Mouse (Mus musculus) hindbrain, postnatal 0 days (tissue): Measurements from ENCODE around the gene Dab1. TPM values are rescaled to one million over a fixed set of nuclear protein-coding genes. Genes with fewer than 3 reads are reported as not detected.

Experiments
- ATAC-seq: fragments of 200-750 bp; cut with Nextera tagmentation; 2 replicates; pipeline ENCODE4 v1.8.0; 2017; ENCODE audit warnings: mild to moderate bottlenecking, moderate TSS enrichment, moderate library complexity
- DNase-seq: peaks from one replicate; pipeline ENCODE4 v3.0.0-alpha.2; 2015; ENCODE audit warnings: low spot score
- H3K27ac ChIP-seq: fragments of 300-500 bp; sonication (generic); 2 replicates; pipeline ENCODE4 v1.5.1; 2014; ENCODE audit warnings: mild to moderate bottlenecking
- H3K27me3 ChIP-seq: fragments of 300-500 bp; sonication (generic); 2 replicates; pipeline ENCODE4 v1.6.1; 2014; ENCODE audit warnings: low read length, mixed read lengths; ENCODE audit not compliant: insufficient read depth
- H3K36me3 ChIP-seq: fragments of 300-500 bp; sonication (generic); 2 replicates; pipeline ENCODE4 v1.6.1; 2014; ENCODE audit warnings: low read length, mixed read lengths; ENCODE audit not compliant: insufficient read depth
- H3K4me1 ChIP-seq: fragments of 300-500 bp; sonication (generic); 2 replicates; pipeline ENCODE4 v1.6.1; 2014; ENCODE audit warnings: antibody characterized with exemption, low read length, mixed read lengths; ENCODE audit not compliant: insufficient read depth
- H3K4me2 ChIP-seq: fragments of 300-500 bp; sonication (generic); 2 replicates; pipeline ENCODE4 v1.6.1; 2014; ENCODE audit warnings: low read depth, mild to moderate bottlenecking, low read length, moderate library complexity, mixed read lengths
- H3K4me3 ChIP-seq: fragments of 300-500 bp; sonication (generic); 2 replicates; pipeline ENCODE4 v1.5.1; 2014; ENCODE audit warnings: low read length
- H3K9ac ChIP-seq: fragments of 300-500 bp; sonication (generic); replicated peaks from 2 replicates; pipeline ENCODE4 v1.6.1; 2014; ENCODE audit warnings: mild to moderate bottlenecking, low read length, moderate library complexity, mixed read lengths
- H3K9me3 ChIP-seq: fragments of 300-500 bp; sonication (generic); 2 replicates; pipeline ENCODE4 v1.6.1; 2016; ENCODE audit warnings: low read length, mixed read lengths
- CTCF ChIP-seq: IDR thresholded peaks from 2 replicates; pipeline ENCODE4 v1.5.1; 2016; ENCODE audit warnings: antibody characterized with exemption, control low read depth, low read depth
- WGBS: fragments of 180-500 bp; shearing (Covaris S2); extraction: QIAGEN DNeasy Blood & Tissue Kit; methylation state at CpG from one replicate; pipeline ENCODE4 v1.1.7; 2014; 5-methylcytosine and 5-hydroxymethylcytosine counted together
- polyA plus RNA-seq: library from polyadenylated mRNA; unstranded; fragments of >200 nt; fragmentation: Nextera tagmentation; extraction: Ambion mirVana; gene quantifications from 2 replicates; pipeline ENCODE4 v1.2.1, GENCODE M21; 2015
- total RNA-seq: library from RNA; depleted of rRNA; stranded (reverse); fragments of >200 nt; gene quantifications from 2 replicates; pipeline ENCODE4 v1.2.3, GENCODE M21; 2014

Dab1 gene
- total and polyA plus RNA-seq, 2 experiments from 2014 or later = 38.2 to 76.2 TPM

GRCm38 (mm10) chr4:103929631-103930030 is 310.5 kb downstream of the Dab1 start:
- Histone ChIP-seq H3K27me3 (no peaks in the 10 kb centered on the region), H3K36me3 (no peaks in the 10 kb centered on the region), H3K4me1 (no peaks in the 10 kb centered on the region), H3K4me3 (no peak overlapping the region), H3K4me2 (no peak overlapping the region), H3K9ac (no peak overlapping the region), H3K27ac (no peak overlapping the region), H3K9me3 (no peaks in the 10 kb centered on the region)
- DNase-seq = no peak
- no peak for TF ChIP-seq CTCF
- ATAC-seq = no peak

- Histone ChIP-seq H3K36me3 (no peaks in the 10 kb centered on the region), H3K4me1 (no peaks in the 10 kb centered on the region), H3K27ac (no peak overlapping the region; the same call in 1 of the 2 replicates), H3K4me2 (no peak overlapping the region), H3K9me3 (no peaks in the 10 kb centered on the region), H3K4me3 (no peak overlapping the region), H3K9ac (no peak overlapping the region), H3K27me3 (no peaks in the 10 kb centered on the region)
- DNase-seq = no peak
- no peak for TF ChIP-seq CTCF
- peak; percentile 38; the same call in 1 of the 2 replicates for ATAC-seq
- 73% methylated on average over 3 of the region's 3 CpGs for WGBS
Measured at GRCm38 (mm10) chr4:103934364-103934763, 315.2 kb downstream of the Dab1 start.

DNA sequence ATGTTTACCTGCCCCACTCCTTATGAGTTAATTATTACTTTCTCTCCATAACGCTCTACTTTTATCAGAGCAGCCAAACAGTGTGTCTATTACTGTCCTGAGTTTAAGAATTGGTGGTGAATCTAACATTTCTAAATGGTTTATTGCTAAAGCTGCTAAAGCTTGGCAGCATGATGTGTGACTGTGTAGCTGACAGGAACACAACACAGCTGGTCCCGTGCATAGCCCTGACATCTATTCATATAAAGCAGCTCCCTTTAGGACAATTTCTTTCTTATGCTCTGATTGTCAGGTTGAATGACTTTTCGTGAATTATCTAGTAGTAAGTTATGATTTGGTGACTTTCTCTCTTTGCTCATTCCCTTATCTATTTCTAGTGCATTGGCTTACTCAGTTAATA is 329.1 kb downstream of the Dab1 start:
- no peak overlapping the region for H3K27ac ChIP-seq
- no peak for TF ChIP-seq CTCF
- DNase-seq (no peak), ATAC-seq (no peak)
- H3K9me3 ChIP-seq = no peaks in the 10 kb centered on the region
- H3K4me1 ChIP-seq = no peaks in the 10 kb centered on the region
- WGBS = 60% methylated on average over 3 of the region's 3 CpGs
- H3K36me3 ChIP-seq = no peaks in the 10 kb centered on the region
- H3K9ac ChIP-seq = no peak overlapping the region
- no peak overlapping the region for H3K4me3 ChIP-seq
- H3K4me2 ChIP-seq = no peak overlapping the region
- H3K27me3 ChIP-seq = no peaks in the 10 kb centered on the region

GRCm38 (mm10) chr4:103953652-103954220 is 334.6 kb downstream of the Dab1 start:
- DNase-seq = no peak
- no peaks in the 10 kb centered on the region for H3K36me3 ChIP-seq
- no peak for TF ChIP-seq CTCF

GRCm38 (mm10) chr4:103961134-103962049 is 342.2 kb downstream of the Dab1 start:
- Histone ChIP-seq H3K4me2 (no peak overlapping the region), H3K4me1 (0 out of 2 replicates have a peak, but pooled peaks cover 3% of the 10 kb centered on the region), H3K36me3 (no peaks in the 10 kb centered on the region), H3K27me3 (no peaks in the 10 kb centered on the region), H3K9ac (no peak overlapping the region), H3K4me3 (no peak overlapping the region), H3K9me3 (no peaks in the 10 kb centered on the region), H3K27ac (0 out of 2 replicates have a peak overlapping the region, but pooled peaks have one; percentile 11)
- peak; percentile 9 for DNase-seq
- 45% methylated on average over 7 of the region's 7 CpGs for WGBS
- peak; percentile 55; the same call in 1 of the 2 replicates for ATAC-seq
- TF ChIP-seq CTCF = no peak

More at GRCm38 (mm10) chr4:103953652-103954220, 334.6 kb downstream of the Dab1 start:
- Histone ChIP-seq H3K27me3 (no peaks in the 10 kb centered on the region), H3K4me1 (no peaks in the 10 kb centered on the region), H3K9me3 (no peaks in the 10 kb centered on the region), H3K27ac (no peak overlapping the region), H3K4me3 (no peak overlapping the region), H3K4me2 (no peak overlapping the region), H3K9ac (no peak overlapping the region)
- no peak for ATAC-seq
- WGBS = 25% methylated on average over 9 of the region's 9 CpGs

DNA sequence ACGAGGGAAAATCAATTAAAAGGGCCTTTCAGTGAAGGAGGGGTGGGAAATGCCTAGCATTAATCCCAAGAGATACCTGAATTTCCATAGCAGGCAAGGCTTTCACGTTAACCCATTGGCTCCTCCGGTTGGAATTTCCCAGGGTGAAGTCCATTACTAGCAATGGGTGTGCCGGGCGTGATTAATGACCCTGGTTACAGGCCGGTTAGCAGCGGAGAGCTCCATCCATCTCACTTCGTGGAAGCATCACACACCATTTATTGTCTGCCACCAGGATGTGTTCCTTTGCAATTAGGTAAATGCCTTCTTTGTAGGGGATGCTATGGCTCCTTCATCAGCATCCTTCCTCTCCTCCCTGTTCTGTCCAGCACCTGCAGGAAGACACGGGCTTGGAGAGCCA is 350.7 kb downstream of the Dab1 start:
- no peak overlapping the region for H3K27ac ChIP-seq
- DNase-seq = no peak
- WGBS = 62% methylated on average over 9 of the region's 9 CpGs

GRCm38 (mm10) chr4:103974536-103974935 is 355.4 kb downstream of the Dab1 start:
- ATAC-seq = no peak
- WGBS = 55% methylated on average over 2 of the region's 2 CpGs

More for the DNA sequence above, 350.7 kb downstream of the Dab1 start:
- no peaks in the 10 kb centered on the region for H3K9me3 ChIP-seq
- H3K4me1 ChIP-seq = no peaks in the 10 kb centered on the region
- no peak for TF ChIP-seq CTCF
- no peak for ATAC-seq
- H3K4me3 ChIP-seq = no peak overlapping the region
- H3K36me3 ChIP-seq = no peaks in the 10 kb centered on the region
- H3K9ac ChIP-seq = no peak overlapping the region
- H3K4me2 ChIP-seq = no peak overlapping the region
- H3K27me3 ChIP-seq = no peaks in the 10 kb centered on the region

More at GRCm38 (mm10) chr4:103974536-103974935, 355.4 kb downstream of the Dab1 start:
- no peak overlapping the region for H3K4me2 ChIP-seq
- H3K36me3 ChIP-seq = no peaks in the 10 kb centered on the region
- no peak overlapping the region for H3K4me3 ChIP-seq
- no peaks in the 10 kb centered on the region for H3K9me3 ChIP-seq
- no peaks in the 10 kb centered on the region for H3K27me3 ChIP-seq
- no peak for TF ChIP-seq CTCF
- no peak for DNase-seq
- H3K27ac ChIP-seq = no peak overlapping the region
- no peaks in the 10 kb centered on the region for H3K4me1 ChIP-seq
- no peak overlapping the region for H3K9ac ChIP-seq
